Mouse (Mus musculus) embryonic facial prominence, embryonic 12.5 days (tissue): ENCODE measurements at regions not wholly inside any gene's neighbourhood (a gene's known extent, or its start where the extent isn't known, plus 50 kb on each side); places are given as distances from the start of the nearest gene placed in this dataset.
A peak's percentile ranks its signal among the peaks of the same experiment; 100 is the strongest.
"Not testable (repeated sequence)": the region's sequence is repeated elsewhere in the genome, so short reads cannot be mapped to it uniquely, and the experiment has no call there.

Experiments
- ATAC-seq: fragments of 200-750 bp; cut with Nextera tagmentation; 2 replicates; pipeline ENCODE4 v1.8.0; 2017; ENCODE audit not compliant: insufficient number of reproducible peaks, insufficient read depth, low FRiP score, low TSS enrichment
- H3K27ac ChIP-seq: fragments of 300-500 bp; sonication (generic); 2 replicates; pipeline ENCODE4 v1.5.1; 2016; ENCODE audit warnings: mild to moderate bottlenecking
- H3K27me3 ChIP-seq: fragments of 300-500 bp; sonication (generic); 2 replicates; pipeline ENCODE4 v1.6.1; 2016; ENCODE audit warnings: mild to moderate bottlenecking, moderate library complexity
- H3K36me3 ChIP-seq: fragments of 300-500 bp; sonication (generic); 2 replicates; pipeline ENCODE4 v1.6.1; 2016; ENCODE audit warnings: mild to moderate bottlenecking
- H3K4me1 ChIP-seq: fragments of 300-500 bp; sonication (generic); 2 replicates; pipeline ENCODE4 v1.6.1; 2016
- H3K4me2 ChIP-seq: fragments of 300-500 bp; sonication (generic); replicated peaks from 2 replicates; pipeline ENCODE4 v1.6.1; 2016; ENCODE audit warnings: mild to moderate bottlenecking, moderate library complexity
- H3K4me3 ChIP-seq: fragments of 300-500 bp; sonication (generic); 2 replicates; pipeline ENCODE4 v1.5.1; 2016; ENCODE audit warnings: mild to moderate bottlenecking
- H3K9ac ChIP-seq: fragments of 300-500 bp; sonication (generic); 2 replicates; pipeline ENCODE4 v1.6.1; 2016; ENCODE audit warnings: mild to moderate bottlenecking, moderate library complexity
- H3K9me3 ChIP-seq: fragments of 300-500 bp; sonication (generic); 2 replicates; pipeline ENCODE4 v1.6.1; 2016; ENCODE audit warnings: mild to moderate bottlenecking, moderate library complexity
- WGBS: fragments of 180-500 bp; shearing (Covaris S2); methylation state at CpG from one replicate; pipeline ENCODE4 v1.1.7; 2016; 5-methylcytosine and 5-hydroxymethylcytosine counted together

DNA sequence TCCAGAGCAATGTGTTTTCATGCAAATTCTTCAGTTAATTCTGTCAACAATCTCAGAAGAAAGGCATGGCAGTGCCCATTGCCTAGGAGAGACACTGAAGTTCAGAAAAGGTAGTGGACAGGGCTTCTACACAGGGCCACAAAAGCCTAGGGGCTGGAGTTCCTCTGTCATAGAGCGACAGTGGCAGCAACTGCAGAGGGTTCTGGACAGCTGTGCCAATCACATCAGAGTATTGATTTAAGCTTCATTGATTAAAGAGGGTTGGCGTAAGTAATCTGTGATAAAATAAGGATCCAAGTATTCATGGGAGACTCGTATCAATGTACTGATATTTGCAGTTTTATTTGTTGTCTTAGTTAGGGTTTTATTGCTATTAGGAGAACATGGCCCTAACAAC, 143.5 kb upstream of the P2ry1 start:
- no peak overlapping the region for H3K4me2 ChIP-seq
- H3K4me3 ChIP-seq: no peak overlapping the region
- no peaks in the 10 kb centered on the region for H3K4me1 ChIP-seq
- ATAC-seq: no peak
- no peaks in the 10 kb centered on the region for H3K36me3 ChIP-seq
- no peak overlapping the region for H3K27ac ChIP-seq
- 92% methylated on average over 3 of the region's 3 CpGs for WGBS
- no peaks in the 10 kb centered on the region for H3K9me3 ChIP-seq
- no peaks in the 10 kb centered on the region for H3K27me3 ChIP-seq
- no peak overlapping the region for H3K9ac ChIP-seq

DNA sequence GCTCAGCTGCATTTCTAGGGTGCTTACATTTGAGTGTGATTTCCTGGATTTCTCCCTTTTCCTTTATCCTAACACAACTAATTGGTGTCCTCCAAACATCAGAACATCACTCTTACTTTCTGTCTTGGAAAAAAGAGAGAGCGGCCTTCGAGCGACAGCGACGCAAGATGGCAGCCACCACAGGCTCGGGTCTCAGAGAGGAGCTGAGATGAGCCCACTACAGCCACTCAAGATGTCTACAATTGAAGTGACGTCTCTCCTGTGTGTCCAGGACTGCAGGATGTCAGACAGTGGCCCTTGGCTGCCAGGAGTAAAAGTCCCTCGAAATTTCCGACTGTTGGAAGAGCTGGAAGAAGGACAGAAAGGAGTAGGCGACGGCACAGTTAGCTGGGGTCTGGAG, 125.7 kb upstream of the P2ry1 start:
- H3K4me3 ChIP-seq, H3K27me3 ChIP-seq, ATAC-seq, H3K27ac ChIP-seq, H3K9ac ChIP-seq, H3K9me3 ChIP-seq, H3K36me3 ChIP-seq, H3K4me2 ChIP-seq, H3K4me1 ChIP-seq: not testable (repeated sequence)
- 94% methylated on average over 11 of the region's 11 CpGs for WGBS

DNA sequence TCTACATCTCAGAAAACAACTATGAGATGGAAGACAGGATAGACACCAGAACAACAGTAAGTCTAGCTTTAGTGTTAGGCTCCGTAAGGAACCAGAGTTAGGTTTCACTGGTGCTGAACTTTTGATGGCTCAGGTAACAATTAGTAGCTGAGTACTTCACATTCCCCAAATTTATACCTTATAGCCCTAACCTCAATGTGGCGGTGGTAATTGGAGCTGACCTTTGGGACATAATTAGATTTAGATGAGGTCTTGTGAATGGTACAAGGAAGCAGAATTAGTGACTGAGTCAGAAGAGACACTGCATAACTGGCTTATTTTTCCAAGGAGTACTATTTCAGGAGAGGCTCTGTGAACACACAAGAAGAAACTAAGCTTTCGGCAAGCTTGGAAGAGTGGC, 123.7 kb upstream of the P2ry1 start:
- no peak overlapping the region for H3K4me2 ChIP-seq
- no peaks in the 10 kb centered on the region for H3K9me3 ChIP-seq
- H3K4me3 ChIP-seq: no peak overlapping the region
- 0 out of 2 replicates have a peak, but pooled peaks have one; percentile 35 for ATAC-seq
- H3K36me3 ChIP-seq: no peaks in the 10 kb centered on the region
- H3K27me3 ChIP-seq: no peaks in the 10 kb centered on the region
- WGBS: 29% methylated on average over 3 of the region's 3 CpGs
- no peak overlapping the region for H3K27ac ChIP-seq
- H3K4me1 ChIP-seq: no peaks in the 10 kb centered on the region
- H3K9ac ChIP-seq: no peak overlapping the region

GRCm38 (mm10) chr3:60884027-60884426, 118.6 kb upstream of the P2ry1 start:
- no peak overlapping the region for H3K9ac ChIP-seq
- H3K27me3 ChIP-seq: no peaks in the 10 kb centered on the region
- no peak overlapping the region for H3K4me3 ChIP-seq
- no peaks in the 10 kb centered on the region for H3K4me1 ChIP-seq
- no peak overlapping the region for H3K27ac ChIP-seq
- WGBS: 69% methylated on average over 3 of the region's 3 CpGs
- no peak for ATAC-seq
- no peak overlapping the region for H3K4me2 ChIP-seq
- no peaks in the 10 kb centered on the region for H3K9me3 ChIP-seq
- H3K36me3 ChIP-seq: no peaks in the 10 kb centered on the region

DNA sequence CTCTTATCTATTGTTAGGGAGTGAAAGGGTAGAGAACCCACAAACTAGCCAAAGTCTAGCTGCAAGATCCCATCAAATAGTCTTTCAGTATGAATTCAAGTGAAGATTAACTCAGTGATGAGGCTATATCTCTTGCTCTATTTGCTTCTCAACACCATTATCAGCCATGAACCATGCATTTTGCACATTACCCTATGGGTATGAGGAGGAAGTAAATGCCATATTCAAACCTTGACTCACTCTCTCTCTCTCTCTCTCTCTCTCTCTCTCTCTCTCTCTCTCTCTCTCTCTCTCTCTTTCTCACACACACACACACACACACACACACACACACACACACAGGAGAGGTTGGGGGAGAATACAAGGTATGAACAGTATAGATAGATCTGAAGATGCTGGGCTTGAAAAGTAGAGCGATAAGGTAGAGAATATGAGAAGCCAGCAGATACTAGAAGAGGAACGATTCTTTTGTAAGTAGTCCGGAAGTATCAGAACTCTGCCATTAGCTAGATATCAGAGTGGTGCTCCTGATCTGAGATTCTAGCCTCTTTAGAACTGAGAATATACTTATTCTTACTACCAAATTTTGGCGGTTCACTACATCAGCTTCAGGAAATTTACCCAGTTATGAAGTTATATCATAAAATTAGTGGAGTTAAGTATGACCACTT, 113.3 kb upstream of the P2ry1 start:
- Histone ChIP-seq H3K4me1 (no peaks in the 10 kb centered on the region), H3K27ac (no peak overlapping the region), H3K9me3 (no peaks in the 10 kb centered on the region), H3K4me2 (no peak overlapping the region), H3K27me3 (no peaks in the 10 kb centered on the region), H3K4me3 (no peak overlapping the region), H3K9ac (no peak overlapping the region), H3K36me3 (no peaks in the 10 kb centered on the region)
- ATAC-seq: no peak
- 92% methylated on average over 4 of the region's 4 CpGs for WGBS

GRCm38 (mm10) chr3:60897628-60898269, 104.8 kb upstream of the P2ry1 start:
- 82% methylated on average over 5 of the region's 5 CpGs for WGBS
- no peak for ATAC-seq
- Histone ChIP-seq H3K27ac (no peak overlapping the region), H3K4me2 (no peak overlapping the region), H3K36me3 (no peaks in the 10 kb centered on the region), H3K4me3 (no peak overlapping the region), H3K9me3 (no peaks in the 10 kb centered on the region), H3K27me3 (no peaks in the 10 kb centered on the region), H3K9ac (no peak overlapping the region), H3K4me1 (no peaks in the 10 kb centered on the region)

DNA sequence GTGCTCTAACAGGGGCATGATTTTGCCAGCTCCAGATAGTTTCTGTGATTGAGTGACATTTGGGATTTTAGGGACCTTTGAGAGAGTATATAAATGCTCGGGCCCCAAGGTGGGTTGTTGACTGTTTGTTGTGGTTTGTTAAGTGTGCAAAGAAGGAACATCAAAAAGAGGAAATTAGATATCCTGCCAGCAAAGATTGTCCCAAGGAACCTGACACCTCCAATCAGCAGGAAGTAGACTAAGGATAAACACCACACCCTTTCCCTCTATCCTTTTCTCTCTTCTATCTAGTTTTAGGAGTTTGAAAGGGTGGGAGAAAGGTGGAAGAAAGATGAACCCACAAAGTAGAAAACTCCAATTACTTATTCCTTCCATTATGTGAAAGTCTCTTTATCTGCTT, 103.9 kb upstream of the P2ry1 start:
- no peak for ATAC-seq
- no peaks in the 10 kb centered on the region for H3K9me3 ChIP-seq
- H3K36me3 ChIP-seq: no peaks in the 10 kb centered on the region
- H3K9ac ChIP-seq: no peak overlapping the region
- 63% methylated on average over 1 of the region's 1 CpGs for WGBS
- H3K4me2 ChIP-seq: no peak overlapping the region
- H3K27me3 ChIP-seq: no peaks in the 10 kb centered on the region
- H3K4me1 ChIP-seq: no peaks in the 10 kb centered on the region
- no peak overlapping the region for H3K27ac ChIP-seq
- no peak overlapping the region for H3K4me3 ChIP-seq

DNA sequence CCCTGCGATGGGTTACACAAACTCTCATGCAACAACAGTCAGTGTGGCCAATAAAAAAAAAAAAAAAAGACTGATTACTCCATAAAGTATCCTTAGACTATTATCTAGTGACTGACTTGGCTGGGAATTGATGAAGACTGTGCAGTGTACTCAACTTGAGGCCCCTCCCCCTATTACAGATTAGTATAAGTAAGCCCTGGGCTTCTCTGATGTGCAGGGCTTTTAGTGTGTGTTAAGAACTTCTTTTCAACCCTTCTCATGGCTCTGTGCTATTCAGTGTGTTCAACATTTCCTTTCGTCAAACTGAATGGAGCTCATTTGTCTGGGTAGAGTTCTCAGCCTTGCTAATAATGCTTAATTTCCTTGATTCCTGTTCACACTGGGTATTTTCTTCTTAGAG, 101.0 kb upstream of the P2ry1 start:
- Histone ChIP-seq H3K4me1 (no peaks in the 10 kb centered on the region), H3K9ac (no peak overlapping the region), H3K4me3 (no peak overlapping the region), H3K36me3 (no peaks in the 10 kb centered on the region), H3K27me3 (no peaks in the 10 kb centered on the region), H3K9me3 (no peaks in the 10 kb centered on the region), H3K27ac (no peak overlapping the region), H3K4me2 (no peak overlapping the region)
- no peak for ATAC-seq
- 79% methylated on average over 2 of the region's 2 CpGs for WGBS

DNA sequence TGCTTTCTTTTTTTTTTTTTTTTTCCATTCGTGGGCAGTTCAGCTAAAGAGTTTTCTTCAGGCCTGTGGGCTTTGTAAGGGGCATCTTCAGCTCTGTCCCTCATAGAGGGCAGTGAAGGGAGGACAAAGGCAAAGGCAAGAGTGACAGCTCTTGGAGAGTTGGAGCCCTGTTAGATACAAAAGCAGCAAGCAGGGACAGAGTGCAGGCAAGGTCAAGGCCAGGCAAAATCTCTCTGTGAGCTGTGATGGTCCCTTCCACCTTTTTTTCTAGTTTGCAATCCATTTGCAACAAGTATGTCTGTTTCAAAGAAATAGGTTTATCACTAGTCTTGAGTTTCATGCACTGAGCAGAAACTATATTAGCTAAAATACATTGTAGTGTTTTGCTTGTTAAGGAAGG, 86.2 kb upstream of the P2ry1 start:
- Histone ChIP-seq H3K9ac (no peak overlapping the region), H3K4me1 (no peaks in the 10 kb centered on the region), H3K36me3 (no peaks in the 10 kb centered on the region), H3K27ac (no peak overlapping the region), H3K4me3 (no peak overlapping the region), H3K4me2 (no peak overlapping the region), H3K27me3 (no peaks in the 10 kb centered on the region), H3K9me3 (no peaks in the 10 kb centered on the region)
- 37% methylated on average over 1 of the region's 1 CpGs for WGBS
- ATAC-seq: no peak

- WGBS: 49% methylated on average over 3 of the region's 3 CpGs
- Histone ChIP-seq H3K4me3 (no peak overlapping the region), H3K9ac (no peak overlapping the region), H3K4me1 (no peaks in the 10 kb centered on the region), H3K4me2 (no peak overlapping the region), H3K36me3 (no peaks in the 10 kb centered on the region), H3K27ac (no peak overlapping the region), H3K27me3 (no peaks in the 10 kb centered on the region), H3K9me3 (no peaks in the 10 kb centered on the region)
- ATAC-seq: no peak
Observed at GRCm38 (mm10) chr3:60917271-60917670, 85.3 kb upstream of the P2ry1 start.

DNA sequence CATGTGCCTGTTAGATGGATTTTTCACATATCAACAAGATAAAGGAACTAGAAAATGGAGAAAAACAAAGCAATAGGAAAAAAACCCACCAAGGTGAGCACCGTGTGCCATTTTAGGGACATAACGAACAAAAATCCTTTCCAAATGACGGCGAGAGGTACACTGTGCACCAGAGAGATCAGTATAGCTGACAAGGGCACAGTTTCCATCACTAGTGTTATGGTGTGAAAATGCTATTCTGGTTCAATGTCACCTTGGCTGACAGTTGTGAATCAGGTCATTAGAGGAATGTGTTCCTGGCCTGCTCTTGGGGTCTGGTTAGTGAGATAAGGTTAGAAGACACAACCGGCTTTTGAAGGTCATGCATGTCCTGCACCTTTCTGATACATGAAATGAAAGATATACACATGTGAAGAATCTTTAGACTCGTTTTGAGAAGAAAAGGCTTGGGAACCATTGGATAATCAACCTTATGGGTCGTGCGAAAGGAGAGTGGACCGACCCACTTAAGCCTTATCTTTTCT, 76.5 kb upstream of the P2ry1 start:
- WGBS: 93% methylated on average over 9 of the region's 9 CpGs
- no peak overlapping the region for H3K9ac ChIP-seq
- no peaks in the 10 kb centered on the region for H3K9me3 ChIP-seq
- H3K27ac ChIP-seq: no peak overlapping the region
- H3K36me3 ChIP-seq: no peaks in the 10 kb centered on the region
- H3K4me3 ChIP-seq: no peak overlapping the region
- no peaks in the 10 kb centered on the region for H3K27me3 ChIP-seq
- H3K4me1 ChIP-seq: no peaks in the 10 kb centered on the region
- no peak for ATAC-seq
- H3K4me2 ChIP-seq: no peak overlapping the region

DNA sequence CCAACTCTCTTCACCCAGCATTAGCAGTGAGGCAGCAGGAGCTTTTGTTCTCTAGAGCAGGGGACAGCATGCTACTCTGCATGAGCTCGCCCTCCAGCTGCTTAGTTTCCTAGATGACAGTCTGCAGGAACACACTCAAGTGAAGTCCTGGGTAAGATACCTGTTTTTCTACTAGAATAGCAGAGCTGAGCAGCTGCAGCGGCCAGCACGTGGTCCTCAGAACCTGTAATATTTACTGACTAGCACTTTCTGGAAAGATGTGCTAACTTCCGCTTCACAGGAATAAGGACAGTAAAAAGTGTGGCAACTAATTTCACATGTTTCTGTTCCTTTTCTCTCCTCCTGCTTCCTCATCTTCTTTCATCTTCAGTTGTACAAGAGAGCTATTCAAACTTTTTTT, 73.7 kb upstream of the P2ry1 start:
- no peaks in the 10 kb centered on the region for H3K4me1 ChIP-seq
- H3K9me3 ChIP-seq: no peaks in the 10 kb centered on the region
- no peak overlapping the region for H3K4me2 ChIP-seq
- H3K4me3 ChIP-seq: no peak overlapping the region
- no peak overlapping the region for H3K27ac ChIP-seq
- no peak overlapping the region for H3K9ac ChIP-seq
- no peak for ATAC-seq
- no peaks in the 10 kb centered on the region for H3K27me3 ChIP-seq
- no peaks in the 10 kb centered on the region for H3K36me3 ChIP-seq
- WGBS: 46% methylated on average over 4 of the region's 4 CpGs
